Mouse (Mus musculus): ENCODE measurements around the gene Cdh23. TPM values are rescaled to one million over a fixed set of nuclear protein-coding genes. Genes with fewer than 3 reads are reported as not detected.

Gene Cdh23
- polyA plus RNA-seq, 1 experiment from 2014 or later, result 5.7 TPM

GRCm38 (mm10) chr10:60566369-60567037 is 129.8 kb downstream of the Cdh23 start:
- Histone ChIP-seq H3K27ac (peak overlapping the region; percentile 41; the same call in 1 of the 2 replicates), H3K36me3 (no peaks in the 10 kb centered on the region), H3K9me3 (no peaks in the 10 kb centered on the region), H3K4me2 (replicated peaks) (peak overlapping the region; percentile 27), H3K4me3 (replicated peaks) (no peak overlapping the region), H3K27me3 (no peaks in the 10 kb centered on the region; the same call in none of the 2 replicates), H3K4me1 (replicated peaks) (peaks cover 20% of the 10 kb centered on the region), H3K9ac (replicated peaks) (no peak overlapping the region)
- WGBS, result 43% methylated on average over 24 of the region's 24 CpGs
- ATAC-seq, result peak; percentile 55; the same call in 1 of the 2 replicates

GRCm38 (mm10) chr10:60564136-60564535 is 132.2 kb downstream of the Cdh23 start:
- H3K4me1 ChIP-seq (replicated peaks), result peaks cover 20% of the 10 kb centered on the region
- no peak overlapping the region for H3K4me3 ChIP-seq (replicated peaks)
- no peaks in the 10 kb centered on the region; the same call in none of the 2 replicates for H3K27me3 ChIP-seq
- no peak overlapping the region for H3K4me2 ChIP-seq (replicated peaks)
- no peak overlapping the region for H3K9ac ChIP-seq (replicated peaks)
- 83% methylated on average over 6 of the region's 6 CpGs for WGBS
- H3K9me3 ChIP-seq, result no peaks in the 10 kb centered on the region
- no peak overlapping the region for H3K27ac ChIP-seq
- H3K36me3 ChIP-seq, result no peaks in the 10 kb centered on the region
- ATAC-seq, result no peak

GRCm38 (mm10) chr10:60562946-60563345 is 133.3 kb downstream of the Cdh23 start:
- Histone ChIP-seq H3K4me2 (replicated peaks) (no peak overlapping the region), H3K4me1 (replicated peaks) (peaks cover 29% of the 10 kb centered on the region), H3K9me3 (no peaks in the 10 kb centered on the region), H3K9ac (replicated peaks) (no peak overlapping the region; the same call in 1 of the 2 replicates), H3K36me3 (no peaks in the 10 kb centered on the region), H3K4me3 (replicated peaks) (no peak overlapping the region), H3K27me3 (no peaks in the 10 kb centered on the region; the same call in 1 of the 2 replicates), H3K27ac (peak overlapping the region; percentile 25; the same call in 1 of the 2 replicates)
- no peak for ATAC-seq
- WGBS, result 26% methylated on average over 7 of the region's 7 CpGs

- Histone ChIP-seq H3K4me2 (replicated peaks) (no peak overlapping the region), H3K9ac (replicated peaks) (no peak overlapping the region), H3K9me3 (no peaks in the 10 kb centered on the region), H3K27ac (0 out of 2 replicates have a peak overlapping the region, but pooled peaks have one; percentile 25), H3K4me1 (replicated peaks) (peaks cover 19% of the 10 kb centered on the region), H3K36me3 (no peaks in the 10 kb centered on the region), H3K4me3 (replicated peaks) (no peak overlapping the region), H3K27me3 (no peaks in the 10 kb centered on the region)
- 39% methylated on average over 9 of the region's 9 CpGs for WGBS
- ATAC-seq, result no peak
These were observed 137.8 kb downstream of the Cdh23 start for GRCm38 (mm10) chr10:60558491-60558927.

- Histone ChIP-seq H3K4me3 (replicated peaks) (no peak overlapping the region), H3K9ac (replicated peaks) (no peak overlapping the region), H3K4me1 (replicated peaks) (peaks cover 5% of the 10 kb centered on the region), H3K9me3 (no peaks in the 10 kb centered on the region), H3K27me3 (no peaks in the 10 kb centered on the region), H3K27ac (no peak overlapping the region), H3K4me2 (replicated peaks) (no peak overlapping the region), H3K36me3 (no peaks in the 10 kb centered on the region)
- 55% methylated on average over 4 of the region's 4 CpGs for WGBS
- ATAC-seq, result no peak
These were observed 143.2 kb downstream of the Cdh23 start for GRCm38 (mm10) chr10:60552951-60553635.

- 85% methylated on average over 18 of the region's 18 CpGs for WGBS
- no peaks in the 10 kb centered on the region for H3K36me3 ChIP-seq
- no peaks in the 10 kb centered on the region for H3K27me3 ChIP-seq
- no peak for ATAC-seq
- no peak overlapping the region for H3K4me3 ChIP-seq (replicated peaks)
- no peak overlapping the region for H3K27ac ChIP-seq
- H3K9ac ChIP-seq (replicated peaks), result no peak overlapping the region
- 0 out of 2 replicates have a peak, but pooled peaks cover 4% of the 10 kb centered on the region for H3K4me1 ChIP-seq (replicated peaks)
- H3K4me2 ChIP-seq (replicated peaks), result no peak overlapping the region
- 0 out of 2 replicates have a peak, but pooled peaks cover 6% of the 10 kb centered on the region for H3K9me3 ChIP-seq
These were observed 157.0 kb downstream of the Cdh23 start for GRCm38 (mm10) chr10:60539164-60539914.

- Histone ChIP-seq H3K27me3 (peaks cover 7% of the 10 kb centered on the region; the same call in 1 of the 2 replicates), H3K27ac (no peak overlapping the region), H3K9ac (replicated peaks) (no peak overlapping the region), H3K4me3 (replicated peaks) (no peak overlapping the region), H3K4me2 (replicated peaks) (0 out of 2 replicates have a peak overlapping the region, but pooled peaks have one; percentile 20), H3K36me3 (no peaks in the 10 kb centered on the region), H3K9me3 (no peaks in the 10 kb centered on the region), H3K4me1 (replicated peaks) (0 out of 2 replicates have a peak, but pooled peaks cover 4% of the 10 kb centered on the region)
- peak; percentile 49; the same call in 1 of the 2 replicates for ATAC-seq
- WGBS, result 20% methylated on average over 12 of the region's 14 CpGs
These were observed 160.0 kb downstream of the Cdh23 start for GRCm38 (mm10) chr10:60536098-60536811.

GRCm38 (mm10) chr10:60532502-60532901 is 163.8 kb downstream of the Cdh23 start:
- peaks cover 13% of the 10 kb centered on the region for H3K4me1 ChIP-seq (replicated peaks)
- peaks cover 11% of the 10 kb centered on the region; the same call in 1 of the 2 replicates for H3K27me3 ChIP-seq
- no peaks in the 10 kb centered on the region for H3K36me3 ChIP-seq
- no peak overlapping the region for H3K9ac ChIP-seq (replicated peaks)
- no peak overlapping the region for H3K27ac ChIP-seq
- no peaks in the 10 kb centered on the region for H3K9me3 ChIP-seq
- 76% methylated on average over 4 of the region's 4 CpGs for WGBS
- H3K4me3 ChIP-seq (replicated peaks), result no peak overlapping the region
- ATAC-seq, result no peak
- H3K4me2 ChIP-seq (replicated peaks), result no peak overlapping the region

GRCm38 (mm10) chr10:60531349-60531748 is 164.9 kb downstream of the Cdh23 start:
- no peak overlapping the region for H3K4me3 ChIP-seq (replicated peaks)
- H3K27ac ChIP-seq, result no peak overlapping the region
- peaks cover 11% of the 10 kb centered on the region; the same call in 1 of the 2 replicates for H3K27me3 ChIP-seq
- H3K36me3 ChIP-seq, result no peaks in the 10 kb centered on the region
- H3K4me2 ChIP-seq (replicated peaks), result no peak overlapping the region
- no peak overlapping the region for H3K9ac ChIP-seq (replicated peaks)
- WGBS, result 15% methylated on average over 2 of the region's 2 CpGs
- no peaks in the 10 kb centered on the region for H3K9me3 ChIP-seq
- H3K4me1 ChIP-seq (replicated peaks), result peaks cover 15% of the 10 kb centered on the region
- peak; percentile 38; the same call in 1 of the 2 replicates for ATAC-seq

GRCm38 (mm10) chr10:60530633-60531032 is 165.7 kb downstream of the Cdh23 start:
- peaks cover 20% of the 10 kb centered on the region for H3K4me1 ChIP-seq (replicated peaks)
- H3K9ac ChIP-seq (replicated peaks), result no peak overlapping the region
- no peaks in the 10 kb centered on the region for H3K9me3 ChIP-seq
- peaks cover 14% of the 10 kb centered on the region for H3K27me3 ChIP-seq
- H3K4me3 ChIP-seq (replicated peaks), result no peak overlapping the region
- 79% methylated on average over 10 of the region's 10 CpGs for WGBS
- no peak overlapping the region for H3K27ac ChIP-seq
- H3K36me3 ChIP-seq, result no peaks in the 10 kb centered on the region
- no peak for ATAC-seq
- H3K4me2 ChIP-seq (replicated peaks), result no peak overlapping the region

GRCm38 (mm10) chr10:60527949-60528348 is 168.3 kb downstream of the Cdh23 start:
- ATAC-seq, result peak; percentile 63
- no peaks in the 10 kb centered on the region for H3K9me3 ChIP-seq
- H3K27ac ChIP-seq, result 0 out of 2 replicates have a peak overlapping the region, but pooled peaks have one; percentile 20
- H3K36me3 ChIP-seq, result no peaks in the 10 kb centered on the region
- H3K4me3 ChIP-seq (replicated peaks), result no peak overlapping the region
- H3K9ac ChIP-seq (replicated peaks), result no peak overlapping the region
- peaks cover 7% of the 10 kb centered on the region for H3K27me3 ChIP-seq
- 42% methylated on average over 7 of the region's 7 CpGs for WGBS
- H3K4me1 ChIP-seq (replicated peaks), result peaks cover 20% of the 10 kb centered on the region
- H3K4me2 ChIP-seq (replicated peaks), result peak overlapping the region; percentile 5
